Mouse (Mus musculus) olfactory bulb, adult 2 months (tissue): Measurements from ENCODE around the gene Slc13a3.

Source experiments
- CTCF ChIP-seq: fragments of 200-500 bp; IDR thresholded peaks from 2 replicates; pipeline ENCODE4 v1.5.1; 2012; ENCODE audit warnings: low read depth, mild to moderate bottlenecking, low read length, moderate library complexity; ENCODE audit not compliant: insufficient read depth
- POLR2A ChIP-seq: fragments of 200-500 bp; IDR thresholded peaks from 2 replicates; pipeline ENCODE4 v1.6.1; 2012; ENCODE audit warnings: mild to moderate bottlenecking, low read depth, low read length, moderate library complexity; ENCODE audit not compliant: insufficient read depth

DNA sequence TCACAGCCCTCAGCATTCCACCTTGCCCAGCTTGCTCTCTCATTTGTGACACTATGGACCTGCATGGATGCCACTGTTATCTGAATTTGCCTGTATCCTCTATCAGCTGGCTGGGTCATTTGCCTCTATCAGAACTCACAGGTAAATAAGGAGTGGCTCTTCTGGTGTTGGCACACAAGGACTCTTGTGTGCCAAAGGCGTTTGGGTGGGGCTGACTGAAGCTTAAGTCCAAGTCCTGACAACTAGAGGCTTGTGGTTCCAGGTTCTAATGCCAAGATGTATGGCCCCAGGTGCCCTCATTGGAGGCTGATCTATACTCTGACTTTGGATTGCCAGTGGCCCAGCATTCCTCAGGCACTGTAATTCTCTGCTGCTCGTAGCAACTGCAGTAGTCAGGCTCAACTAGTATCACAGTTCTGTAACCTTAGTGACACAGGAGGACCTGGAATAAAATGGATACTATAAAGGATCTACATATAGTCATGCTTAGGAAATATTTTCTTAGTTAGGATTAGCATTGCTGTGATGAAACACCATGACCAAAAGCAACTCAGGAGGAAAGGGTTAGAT is 24.8 kb upstream of the Slc13a3 start:
- TF ChIP-seq CTCF (no peak), POLR2A (no peak)
